Mouse (Mus musculus) ES-E14 (cell line): ENCODE measurements around the gene Cpsf6. TPM values are rescaled to one million over a fixed set of nuclear protein-coding genes. Genes with fewer than 3 reads are reported as not detected.
A peak's percentile ranks its signal among the peaks of the same experiment; 100 is the strongest.

Experiments
- DNase-seq: peaks from one replicate; pipeline ENCODE4 v3.0.0-alpha.2; 2013; ENCODE audit warnings: low read depth, low spot score
- H3K27ac ChIP-seq: 2 replicates; pipeline ENCODE4 v1.5.1; 2012; ENCODE audit warnings: low read depth, mild to moderate bottlenecking, low read length, moderate library complexity, mixed read lengths; ENCODE audit not compliant: poor library complexity, insufficient read depth, severe bottlenecking
- H3K36me3 ChIP-seq: 2 replicates; pipeline ENCODE4 v1.6.1; 2012; ENCODE audit warnings: mild to moderate bottlenecking, low read length, moderate library complexity, mixed read lengths; ENCODE audit not compliant: control insufficient read depth, poor library complexity, insufficient read depth, severe bottlenecking
- H3K4me1 ChIP-seq, 2 experiments: fragments of 150-350 bp in 1 of 2; sonication (generic) in 1 of 2; 2 replicates each; pipeline ENCODE4 v1.6.1; 2012; ENCODE audit warnings: low read length in 2 of 2, mild to moderate bottlenecking in 1 of 2, mixed read lengths in 1 of 2; ENCODE audit not compliant: control insufficient read depth in 2 of 2, insufficient read depth in 2 of 2, poor library complexity in 1 of 2
- H3K4me3 ChIP-seq, 2 experiments: fragments of 150-350 bp in 1 of 2; sonication (generic) in 1 of 2; 2 replicates each; pipeline ENCODE4 v1.5.1; 2012; ENCODE audit warnings: low read length in 2 of 2, low read depth in 1 of 2, mild to moderate bottlenecking in 1 of 2, mixed read lengths in 1 of 2; ENCODE audit not compliant: insufficient read depth in 1 of 2, poor library complexity in 1 of 2, severe bottlenecking in 1 of 2
- H3K9ac ChIP-seq: 2 replicates; pipeline ENCODE4 v1.6.1; 2012; ENCODE audit warnings: low read depth, mild to moderate bottlenecking, low read length, mixed read lengths; ENCODE audit not compliant: poor library complexity, insufficient read depth, severe bottlenecking
- H3K9me3 ChIP-seq: fragments of 150-350 bp; sonication (generic); 2 replicates; pipeline ENCODE4 v1.6.1; 2012; ENCODE audit warnings: low read depth, mild to moderate bottlenecking, low read length; ENCODE audit not compliant: control insufficient read depth, insufficient read depth
- CHD2 ChIP-seq: IDR thresholded peaks from 2 replicates; pipeline ENCODE4 v1.6.1; 2014; ENCODE audit warnings: mild to moderate bottlenecking, low read depth, low read length, inconsistent platforms
- HCFC1 ChIP-seq: IDR thresholded peaks from 2 replicates; pipeline ENCODE4 v1.6.1; 2012; ENCODE audit warnings: low read length, inconsistent platforms, borderline replicate concordance; ENCODE audit not compliant: insufficient read depth
- MAFK ChIP-seq: IDR thresholded peaks from 2 replicates; pipeline ENCODE4 v1.6.1; 2014; ENCODE audit warnings: mild to moderate bottlenecking, low read depth, low read length, inconsistent platforms; ENCODE audit not compliant: insufficient read depth
- ZC3H11A ChIP-seq: IDR thresholded peaks from 2 replicates; pipeline ENCODE4 v1.6.1; 2012; ENCODE audit warnings: low read depth, mild to moderate bottlenecking, inconsistent platforms, low read length, borderline replicate concordance
- ZNF384 ChIP-seq: IDR thresholded peaks from 2 replicates; pipeline ENCODE4 v1.6.1; 2012; ENCODE audit warnings: low read depth, low read length, inconsistent platforms
- in situ Hi-C, 2 experiments: fragments of 600-800 bp; cut with MboI; formaldehyde crosslinking; loops; one replicate each; pipeline ENCODE4 v1.15.1; 2025; ENCODE audit warnings: low sequenced_read_pairs in 2 of 2, inconsistent platforms in 1 of 2; ENCODE audit not compliant: unreplicated experiment in 2 of 2
- total RNA-seq: library from RNA; depleted of rRNA; stranded (reverse); fragments of 300-350 nt; gene quantifications from 2 replicates; pipeline ENCODE4 v1.2.3, GENCODE M21; 2012

Cpsf6 gene
- total RNA-seq, 1 experiment, result 129 TPM

GRCm38 (mm10) chr10:117400246-117400954 lies 20.6 kb upstream of the Cpsf6 start:
- Histone ChIP-seq H3K36me3 (no peaks in the 10 kb centered on the region), H3K9ac (no peak overlapping the region), H3K9me3 (no peaks in the 10 kb centered on the region), H3K4me1 (peaks cover 0 to 6% of the 10 kb centered on the region in 2 experiments; a peak in 1 of 4 replicates), H3K27ac (no peak overlapping the region), H3K4me3 (no peak overlapping the region)
- in situ Hi-C loops, result no loop called here
- no peak for TF ChIP-seq MAFK
- no peak for TF ChIP-seq HCFC1
- no peak for TF ChIP-seq ZC3H11A
- no peak for TF ChIP-seq ZNF384
- no peak for TF ChIP-seq CHD2
- DNase-seq, result no peak

GRCm38 (mm10) chr10:117399839-117400238 lies 20.0 kb upstream of the Cpsf6 start:
- TF ChIP-seq CHD2 (no peak), ZNF384 (no peak), MAFK (no peak), ZC3H11A (no peak), HCFC1 (no peak)

GRCm38 (mm10) chr10:117399196-117399595 lies 19.4 kb upstream of the Cpsf6 start:
- in situ Hi-C loops, result no loop called here
- H3K36me3 ChIP-seq, result no peaks in the 10 kb centered on the region

More at GRCm38 (mm10) chr10:117399839-117400238, 20.0 kb upstream of the Cpsf6 start:
- Histone ChIP-seq H3K36me3 (no peaks in the 10 kb centered on the region), H3K9me3 (no peaks in the 10 kb centered on the region), H3K4me3 (no peak overlapping the region), H3K27ac (no peak overlapping the region), H3K9ac (no peak overlapping the region), H3K4me1 (peaks cover 0 to 6% of the 10 kb centered on the region in 2 experiments; a peak in 1 of 4 replicates)
- no peak for DNase-seq
- in situ Hi-C loops, result no loop called here

GRCm38 (mm10) chr10:117398044-117398780 lies 18.4 kb upstream of the Cpsf6 start:
- no peaks in the 10 kb centered on the region for H3K36me3 ChIP-seq
- in situ Hi-C loops, result no loop called here
- peaks cover 0 to 6% of the 10 kb centered on the region in 2 experiments; a peak in 1 of 4 replicates for H3K4me1 ChIP-seq
- TF ChIP-seq HCFC1 (no peak), MAFK (no peak), ZNF384 (no peak)
- no peak overlapping the region for H3K27ac ChIP-seq
- H3K9ac ChIP-seq, result no peak overlapping the region
- no peak for DNase-seq
- no peaks in the 10 kb centered on the region for H3K9me3 ChIP-seq
- peak overlapping the region in 1 of 2 experiments; percentile 20; a peak in 1 of 4 replicates for H3K4me3 ChIP-seq

More at GRCm38 (mm10) chr10:117399196-117399595, 19.4 kb upstream of the Cpsf6 start:
- Histone ChIP-seq H3K4me1 (peaks cover 0 to 6% of the 10 kb centered on the region in 2 experiments; a peak in 1 of 4 replicates), H3K4me3 (no peak overlapping the region), H3K9me3 (no peaks in the 10 kb centered on the region), H3K9ac (no peak overlapping the region), H3K27ac (no peak overlapping the region)
- TF ChIP-seq CHD2 (no peak), HCFC1 (no peak), MAFK (no peak)
- no peak for DNase-seq
